Mouse (Mus musculus) ES-Bruce4 (cell line): ENCODE measurements at regions not wholly inside any gene's neighbourhood (a gene's known extent, or its start where the extent isn't known, plus 50 kb on each side); places are given as distances from the start of the nearest gene placed in this dataset.

Source experiments
- CTCF ChIP-seq: IDR thresholded peaks from one replicate; pipeline ENCODE4 v1.8.1; 2011; ENCODE audit warnings: low read depth, low read length
- POLR2A ChIP-seq: IDR thresholded peaks from one replicate; pipeline ENCODE4 v1.8.1; 2011; ENCODE audit warnings: low read length; ENCODE audit not compliant: insufficient read depth

DNA sequence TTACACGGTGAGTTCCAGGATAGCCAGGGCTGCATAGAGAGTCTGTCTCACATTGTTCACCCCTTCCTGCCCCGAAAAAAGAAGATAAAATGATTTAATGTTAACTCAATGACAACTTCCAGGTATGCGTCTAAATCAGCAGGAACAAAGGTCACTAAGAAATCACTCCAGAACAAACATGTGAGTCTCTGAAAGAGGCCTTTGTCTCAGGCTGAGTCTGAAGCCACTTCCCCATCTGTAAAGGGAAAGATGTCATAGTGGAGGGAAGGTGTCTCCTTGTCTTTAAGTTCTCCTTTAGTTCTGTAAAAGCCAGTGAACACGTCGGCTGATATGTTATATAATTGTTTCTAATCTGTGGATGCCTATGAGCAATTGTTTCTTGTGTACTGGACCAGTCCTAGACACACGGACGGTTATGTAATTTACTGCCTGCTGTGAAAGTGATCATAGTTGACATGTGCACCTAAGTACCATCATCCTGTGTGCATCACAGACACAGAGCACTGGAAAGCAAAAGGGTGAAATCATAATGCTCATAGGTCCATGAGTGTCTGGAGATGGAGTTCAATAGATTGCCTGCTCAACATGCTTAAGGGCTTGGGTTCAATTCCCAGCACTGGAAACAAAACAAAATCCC is 76.3 kb downstream of the Asb13 start:
- TF ChIP-seq POLR2A (no peak), CTCF (no peak)
